Mouse (Mus musculus) limb, embryonic 12.5 days (tissue): ENCODE data around the gene Timm23. TPM values are rescaled to one million over a fixed set of nuclear protein-coding genes. Genes with fewer than 3 reads are reported as not detected.
A peak's percentile ranks its signal among the peaks of the same experiment; 100 is the strongest.
"Not testable (repeated sequence)": the region's sequence is repeated elsewhere in the genome, so short reads cannot be mapped to it uniquely, and the experiment has no call there.

Experiments used
- ATAC-seq: fragments of 200-750 bp; cut with Nextera tagmentation; 2 replicates; pipeline ENCODE4 v1.8.0; 2017; ENCODE audit warnings: low read depth, moderate TSS enrichment; ENCODE audit not compliant: insufficient number of reproducible peaks, insufficient read depth, low FRiP score, low TSS enrichment
- H3K27ac ChIP-seq: fragments of 300-500 bp; sonication (generic); 2 replicates; pipeline ENCODE4 v1.5.1; 2016; ENCODE audit warnings: mild to moderate bottlenecking, moderate library complexity
- H3K27me3 ChIP-seq: fragments of 300-500 bp; sonication (generic); 2 replicates; pipeline ENCODE4 v1.6.1; 2016; ENCODE audit warnings: mild to moderate bottlenecking, moderate library complexity
- H3K36me3 ChIP-seq: fragments of 300-500 bp; sonication (generic); 2 replicates; pipeline ENCODE4 v1.6.1; 2016; ENCODE audit warnings: mild to moderate bottlenecking, moderate library complexity
- H3K4me1 ChIP-seq: fragments of 300-500 bp; sonication (generic); replicated peaks from 2 replicates; pipeline ENCODE4 v1.6.1; 2016
- H3K4me2 ChIP-seq: fragments of 300-500 bp; sonication (generic); 2 replicates; pipeline ENCODE4 v1.6.1; 2016; ENCODE audit warnings: mild to moderate bottlenecking, moderate library complexity
- H3K4me3 ChIP-seq: fragments of 300-500 bp; sonication (generic); replicated peaks from 2 replicates; pipeline ENCODE4 v1.5.1; 2016; ENCODE audit warnings: mild to moderate bottlenecking
- H3K9ac ChIP-seq: fragments of 300-500 bp; sonication (generic); replicated peaks from 2 replicates; pipeline ENCODE4 v1.6.1; 2016; ENCODE audit warnings: mild to moderate bottlenecking, moderate library complexity
- H3K9me3 ChIP-seq: fragments of 300-500 bp; sonication (generic); 2 replicates; pipeline ENCODE4 v1.6.1; 2016; ENCODE audit warnings: mild to moderate bottlenecking, moderate library complexity
- WGBS: fragments of 180-500 bp; shearing (Covaris S2); methylation state at CpG from one replicate; pipeline ENCODE4 v1.1.7; 2016; 5-methylcytosine and 5-hydroxymethylcytosine counted together
- polyA plus RNA-seq: library from polyadenylated mRNA; unstranded; fragments of >200 nt; fragmentation: Nextera tagmentation; extraction: Ambion mirVana; gene quantifications from 2 replicates; pipeline ENCODE4 v1.2.1, GENCODE M21; 2016

Gene Timm23
- polyA plus RNA-seq, 1 experiment from 2014 or later, result 281 TPM

DNA sequence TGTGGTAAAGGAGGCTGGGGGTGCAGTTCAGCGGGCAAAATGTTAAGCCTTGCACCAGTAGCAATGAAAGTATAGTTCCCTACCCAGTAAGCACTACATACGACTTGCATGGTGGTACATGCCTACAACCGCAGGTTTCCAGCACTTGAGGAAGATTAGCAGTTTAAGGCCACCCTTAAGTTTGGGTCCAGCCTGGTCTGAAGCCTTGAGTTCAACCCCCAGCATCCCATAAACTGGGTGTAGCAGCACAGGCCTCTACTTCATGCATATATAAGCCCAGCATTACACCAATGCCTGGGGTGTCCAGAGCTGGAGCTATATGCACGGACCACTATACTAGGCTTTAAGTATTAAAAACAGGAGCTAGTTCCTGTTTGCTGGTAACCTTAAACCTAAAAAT, 17.9 kb downstream of the Timm23 start:
- no peaks in the 10 kb centered on the region for H3K27me3 ChIP-seq
- H3K9me3 ChIP-seq, result no peaks in the 10 kb centered on the region
- H3K4me3 ChIP-seq, result no peak overlapping the region
- H3K27ac ChIP-seq, result no peak overlapping the region
- no peaks in the 10 kb centered on the region for H3K4me1 ChIP-seq
- peaks cover 88% of the 10 kb centered on the region for H3K36me3 ChIP-seq
- no peak overlapping the region for H3K4me2 ChIP-seq
- H3K9ac ChIP-seq, result no peak overlapping the region
- no peak for ATAC-seq
- WGBS, result 96% methylated on average over 4 of the region's 4 CpGs

DNA sequence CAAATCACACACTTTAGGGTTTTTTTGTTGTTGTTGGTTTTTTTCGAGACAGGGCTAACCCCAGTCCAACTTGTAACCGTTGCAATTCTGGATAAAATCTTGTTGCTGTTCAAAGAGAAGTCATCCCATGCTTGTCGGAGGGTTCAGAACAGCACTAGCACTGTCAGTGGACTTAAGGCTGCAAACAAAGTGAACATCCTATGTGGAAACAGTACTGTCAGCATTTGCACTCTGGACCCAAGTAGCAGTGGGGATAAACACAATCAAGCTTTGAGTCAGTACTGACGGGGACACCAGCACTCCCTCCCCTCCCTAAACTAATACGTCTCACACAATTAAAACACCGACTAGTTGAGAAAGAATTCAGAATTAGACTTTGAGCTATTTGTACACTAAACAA, 20.8 kb downstream of the Timm23 start:
- Histone ChIP-seq H3K27me3 (no peaks in the 10 kb centered on the region), H3K9me3 (no peaks in the 10 kb centered on the region), H3K9ac (no peak overlapping the region), H3K4me3 (no peak overlapping the region), H3K27ac (no peak overlapping the region), H3K4me2 (no peak overlapping the region), H3K4me1 (no peaks in the 10 kb centered on the region), H3K36me3 (peaks cover 69% of the 10 kb centered on the region)
- 92% methylated on average over 6 of the region's 6 CpGs for WGBS
- ATAC-seq, result no peak

DNA sequence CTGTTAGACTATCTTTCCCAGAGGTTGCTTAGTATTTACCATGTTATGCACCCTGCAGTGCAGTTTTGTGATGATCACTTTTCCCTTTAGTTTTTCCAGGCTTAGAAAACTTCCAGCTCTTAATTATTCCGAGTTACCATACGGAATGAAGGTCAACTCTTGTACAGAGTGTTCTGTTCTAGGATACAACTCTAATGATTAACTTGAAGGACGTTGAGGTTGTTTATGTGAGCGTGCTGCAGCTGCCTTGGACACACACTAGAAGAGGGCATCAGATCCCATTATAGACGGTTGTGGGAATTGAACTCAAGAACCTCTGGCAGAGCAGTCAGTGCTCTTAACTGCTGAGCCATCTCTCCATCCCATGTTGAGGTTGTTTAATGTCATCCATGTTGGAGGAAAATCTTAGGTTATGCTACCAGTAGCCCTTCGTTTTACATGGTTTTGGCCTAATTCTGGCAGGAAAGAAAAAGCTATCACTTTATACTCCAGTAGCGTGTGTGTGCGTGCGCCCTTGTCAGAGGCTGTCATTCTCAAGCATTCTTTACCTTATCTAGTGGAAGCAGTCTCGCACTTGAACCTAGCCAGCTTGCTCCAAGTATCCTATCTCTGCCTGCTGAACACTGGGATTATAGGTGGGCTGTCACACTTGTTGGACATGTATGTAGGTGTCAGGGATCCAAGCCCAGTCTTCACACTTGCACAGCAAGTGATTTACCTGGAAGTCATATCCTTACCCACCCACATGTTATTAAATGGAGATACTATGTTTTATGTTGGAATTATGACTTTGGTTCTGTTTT, 22.1 kb downstream of the Timm23 start:
- Histone ChIP-seq H3K9ac (no peak overlapping the region), H3K9me3 (no peaks in the 10 kb centered on the region), H3K4me2 (no peak overlapping the region), H3K4me3 (no peak overlapping the region), H3K36me3 (peaks cover 65% of the 10 kb centered on the region), H3K27me3 (no peaks in the 10 kb centered on the region), H3K4me1 (no peaks in the 10 kb centered on the region), H3K27ac (no peak overlapping the region)
- WGBS, result 93% methylated on average over 10 of the region's 10 CpGs
- no peak for ATAC-seq

DNA sequence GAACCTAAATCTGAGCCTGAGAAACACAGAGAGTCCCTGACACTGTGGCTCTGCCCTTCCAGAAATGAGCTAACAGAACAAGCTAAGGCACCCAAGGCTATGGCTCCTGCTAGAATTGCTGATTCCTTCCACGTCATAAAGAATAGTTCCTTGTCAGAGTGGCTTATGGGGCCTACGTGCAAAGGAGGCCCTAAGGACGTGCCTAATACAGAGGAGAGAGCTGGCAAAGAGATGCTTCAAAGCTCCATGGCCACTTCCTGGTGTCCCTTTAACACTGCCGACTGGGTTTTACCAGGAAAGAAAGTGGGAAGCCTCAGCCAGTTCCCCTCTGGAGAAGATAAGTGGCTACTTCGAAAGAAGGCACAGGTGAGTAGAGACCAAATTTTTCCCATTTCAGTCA, 25.1 kb downstream of the Timm23 start:
- H3K36me3 ChIP-seq, result peaks cover 55% of the 10 kb centered on the region
- not testable (repeated sequence) for H3K4me3 ChIP-seq, H3K9ac ChIP-seq, H3K27ac ChIP-seq, H3K9me3 ChIP-seq, ATAC-seq, H3K27me3 ChIP-seq, H3K4me1 ChIP-seq, H3K4me2 ChIP-seq
- WGBS, result 82% methylated on average over 5 of the region's 5 CpGs

DNA sequence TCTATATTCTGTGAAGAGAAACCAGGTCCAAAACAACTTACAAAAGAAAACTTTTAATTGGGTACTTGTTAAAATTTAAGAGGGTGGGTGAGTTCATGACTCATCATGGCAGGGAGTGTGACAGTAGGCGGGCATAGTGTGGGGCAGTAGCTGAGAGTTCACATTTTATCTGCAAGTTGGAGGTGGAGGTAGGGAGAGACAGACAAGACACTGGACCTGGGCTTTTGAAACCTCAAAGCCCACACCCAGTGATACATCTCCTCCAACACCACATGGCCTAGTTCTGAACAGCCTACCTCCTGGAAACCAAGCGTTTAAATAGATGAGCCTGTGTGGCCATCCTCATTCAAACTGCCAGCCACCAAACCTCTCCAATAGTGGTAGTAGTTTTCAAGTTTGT, 26.4 kb downstream of the Timm23 start:
- Histone ChIP-seq H3K27me3 (no peaks in the 10 kb centered on the region), H3K36me3 (peaks cover 48% of the 10 kb centered on the region), H3K4me3 (no peak overlapping the region), H3K9ac (no peak overlapping the region), H3K9me3 (no peaks in the 10 kb centered on the region), H3K27ac (no peak overlapping the region), H3K4me2 (no peak overlapping the region), H3K4me1 (no peaks in the 10 kb centered on the region)
- 82% methylated on average over 2 of the region's 2 CpGs for WGBS
- no peak for ATAC-seq

DNA sequence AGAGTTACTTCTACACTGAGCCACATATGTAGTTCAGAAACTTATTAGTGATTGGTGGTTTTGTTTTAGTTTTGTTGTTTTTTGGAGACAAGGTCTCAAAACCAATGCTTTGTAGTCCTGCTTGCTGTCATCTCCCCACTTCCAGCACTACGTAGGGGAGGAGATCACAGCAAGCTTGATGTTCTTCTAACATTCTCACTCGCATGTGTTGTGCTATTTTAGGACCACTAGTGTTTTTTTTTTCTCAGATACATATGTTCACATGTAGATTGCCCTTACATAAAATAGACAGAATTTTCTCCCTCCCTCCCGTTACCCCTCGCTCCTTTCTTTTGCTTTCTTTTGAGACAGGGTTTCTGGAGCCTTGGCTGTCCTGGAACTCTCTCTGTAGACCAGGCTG, 31.6 kb downstream of the Timm23 start:
- ATAC-seq, result no peak
- no peak overlapping the region for H3K9ac ChIP-seq
- no peaks in the 10 kb centered on the region for H3K9me3 ChIP-seq
- peaks cover 7% of the 10 kb centered on the region for H3K4me1 ChIP-seq
- no peak overlapping the region for H3K4me3 ChIP-seq
- H3K4me2 ChIP-seq, result no peak overlapping the region
- H3K27me3 ChIP-seq, result no peaks in the 10 kb centered on the region
- H3K36me3 ChIP-seq, result peaks cover 26% of the 10 kb centered on the region
- 90% methylated on average over 4 of the region's 4 CpGs for WGBS
- H3K27ac ChIP-seq, result no peak overlapping the region

DNA sequence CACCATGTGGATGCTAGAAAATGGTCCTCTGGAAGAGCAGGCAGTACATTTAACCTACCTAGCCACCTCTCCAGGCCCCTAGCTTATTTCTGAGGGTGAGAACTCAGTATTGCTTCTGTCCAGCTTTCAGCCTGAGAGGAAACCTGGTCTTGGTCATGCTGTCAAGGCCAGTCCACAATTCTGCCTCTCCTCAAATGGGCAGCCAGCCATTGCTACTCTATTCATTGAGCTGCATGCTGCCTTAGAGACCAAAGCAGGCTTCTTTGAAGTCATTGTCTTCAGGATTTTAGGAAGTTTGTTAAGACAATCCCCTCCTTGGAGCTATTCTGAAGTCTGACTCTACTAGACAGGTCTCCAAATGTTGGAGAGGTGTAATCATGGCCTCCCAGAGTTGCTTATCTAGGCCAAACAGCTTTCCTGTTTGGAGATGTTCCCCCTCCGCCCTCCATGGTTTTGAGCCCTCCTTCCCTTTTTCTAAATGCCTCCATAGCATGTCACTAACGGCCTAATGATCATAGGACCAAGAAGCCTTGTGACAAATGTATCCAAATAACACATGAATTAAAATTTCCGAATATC, 33.0 kb downstream of the Timm23 start:
- Histone ChIP-seq H3K27me3 (no peaks in the 10 kb centered on the region), H3K4me2 (no peak overlapping the region), H3K27ac (no peak overlapping the region), H3K4me3 (no peak overlapping the region), H3K9ac (no peak overlapping the region), H3K4me1 (peaks cover 12% of the 10 kb centered on the region), H3K9me3 (no peaks in the 10 kb centered on the region), H3K36me3 (peaks cover 19% of the 10 kb centered on the region)
- ATAC-seq, result no peak
- 83% methylated on average over 3 of the region's 3 CpGs for WGBS

DNA sequence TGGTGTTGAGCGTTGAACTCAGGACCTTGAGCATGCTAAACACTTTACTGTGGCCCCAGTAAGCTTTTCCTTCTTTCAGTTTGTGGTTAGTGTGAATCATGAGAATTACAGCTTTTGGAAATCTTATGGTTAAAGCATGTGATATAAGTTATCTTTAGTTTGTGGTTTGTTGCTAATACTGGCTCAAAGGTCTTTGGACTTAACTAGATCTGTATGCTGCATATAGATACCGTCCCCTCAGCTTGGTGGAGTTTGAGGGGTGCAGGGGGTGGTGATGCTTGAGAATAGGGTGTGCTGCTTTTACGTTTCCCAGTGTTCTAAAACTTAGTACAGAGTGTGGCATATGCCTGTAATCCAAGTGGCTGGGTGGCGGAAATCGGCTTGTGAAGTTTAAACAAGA, 34.4 kb downstream of the Timm23 start:
- H3K4me1 ChIP-seq, result peaks cover 12% of the 10 kb centered on the region
- no peaks in the 10 kb centered on the region for H3K27me3 ChIP-seq
- 91% methylated on average over 5 of the region's 5 CpGs for WGBS
- H3K9me3 ChIP-seq, result no peaks in the 10 kb centered on the region
- H3K4me2 ChIP-seq, result no peak overlapping the region; the same call in 1 of the 2 replicates
- H3K4me3 ChIP-seq, result no peak overlapping the region
- no peak for ATAC-seq
- H3K27ac ChIP-seq, result no peak overlapping the region
- H3K36me3 ChIP-seq, result peaks cover 5% of the 10 kb centered on the region; the same call in 1 of the 2 replicates
- no peak overlapping the region for H3K9ac ChIP-seq

DNA sequence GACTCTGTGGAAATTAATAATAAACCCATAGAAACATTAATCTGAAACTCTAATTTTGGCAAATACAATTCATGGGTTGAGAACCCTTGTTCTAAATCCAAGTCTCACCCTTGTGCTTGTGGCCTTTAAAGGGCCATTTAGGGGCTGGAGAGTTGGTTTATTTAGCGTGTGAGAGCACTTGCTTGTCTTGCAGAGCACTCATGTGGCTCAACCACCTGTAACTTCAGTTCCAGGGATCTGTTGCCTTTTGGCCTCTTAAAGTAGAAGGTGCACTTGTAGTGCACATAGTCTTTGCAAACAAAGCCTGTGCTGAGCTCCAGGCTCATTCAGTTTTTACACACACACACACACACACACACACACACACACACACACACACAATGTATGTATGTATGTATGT, 34.9 kb downstream of the Timm23 start:
- Histone ChIP-seq H3K4me2 (no peak overlapping the region), H3K27ac (no peak overlapping the region), H3K9me3 (no peaks in the 10 kb centered on the region), H3K4me3 (no peak overlapping the region), H3K27me3 (no peaks in the 10 kb centered on the region), H3K36me3 (peaks cover 8% of the 10 kb centered on the region; the same call in 1 of the 2 replicates), H3K4me1 (peaks cover 12% of the 10 kb centered on the region), H3K9ac (no peak overlapping the region)
- ATAC-seq, result no peak
- 71% methylated on average over 1 of the region's 1 CpGs for WGBS

DNA sequence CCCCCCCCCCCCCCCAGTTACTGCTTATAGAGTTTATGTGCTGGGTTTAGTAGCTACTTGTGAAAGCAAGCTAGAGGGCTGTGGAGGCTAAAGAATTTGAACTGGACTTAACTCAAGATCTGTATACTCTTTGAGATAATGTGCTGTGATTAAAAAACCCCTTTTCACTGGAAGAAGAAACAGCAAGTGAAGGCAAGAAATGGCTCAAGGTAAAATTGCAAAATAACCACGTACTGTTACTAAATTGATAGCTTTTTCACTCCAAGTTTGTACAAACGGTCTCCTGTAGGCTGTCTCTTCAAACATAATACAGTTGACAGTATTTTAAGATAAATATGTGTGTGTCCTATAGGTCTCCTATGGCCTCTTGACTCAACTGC, 35.6 kb downstream of the Timm23 start:
- no peak overlapping the region for H3K9ac ChIP-seq
- H3K27ac ChIP-seq, result no peak overlapping the region
- H3K36me3 ChIP-seq, result peaks cover 9% of the 10 kb centered on the region; the same call in 1 of the 2 replicates
- peak overlapping the region; percentile 95 for H3K4me2 ChIP-seq
- no peaks in the 10 kb centered on the region for H3K27me3 ChIP-seq
- H3K4me1 ChIP-seq, result peaks cover 19% of the 10 kb centered on the region
- no peak for ATAC-seq
- 74% methylated on average over 2 of the region's 2 CpGs for WGBS
- peak overlapping the region; percentile 51 for H3K4me3 ChIP-seq
- H3K9me3 ChIP-seq, result no peaks in the 10 kb centered on the region

DNA sequence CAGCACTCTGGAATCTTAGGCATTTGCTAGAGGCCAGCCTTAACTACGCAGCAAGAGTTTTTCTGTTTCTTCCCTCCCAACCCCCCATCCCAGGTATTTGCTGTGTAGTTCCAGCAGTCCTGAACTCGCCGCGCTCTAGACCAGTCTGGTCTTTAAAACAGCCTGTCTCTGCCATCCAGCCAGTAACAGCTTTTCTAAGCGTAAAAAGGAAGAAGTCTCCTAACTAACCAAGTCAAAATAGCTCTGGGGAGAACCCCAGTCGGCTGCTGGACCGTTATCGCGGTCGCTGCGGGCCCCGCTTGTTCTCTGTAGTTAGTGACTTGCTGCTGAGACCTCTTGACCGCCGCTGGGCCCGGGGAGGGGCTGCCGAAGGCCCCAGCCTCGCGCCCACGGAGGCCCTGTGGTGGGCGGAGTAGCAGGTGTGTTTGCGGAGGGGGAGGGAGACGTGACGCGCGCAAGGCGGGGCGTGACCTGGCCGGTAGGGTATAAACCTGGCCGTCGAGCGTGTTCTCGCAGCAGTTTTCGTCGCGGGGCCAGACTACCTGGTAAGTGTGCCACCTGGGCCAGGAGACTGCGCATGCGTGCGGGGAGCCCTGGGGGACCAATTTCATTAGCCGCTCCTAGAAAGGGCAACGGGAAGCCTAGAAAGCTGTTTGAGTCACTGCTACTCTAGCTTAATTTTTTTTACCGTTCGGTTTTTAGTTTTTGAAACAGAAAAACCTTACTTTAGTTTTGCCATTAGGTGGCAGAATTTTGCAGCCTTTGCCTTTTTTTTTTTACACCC, 36.2 kb downstream of the Timm23 start:
- Histone ChIP-seq H3K36me3 (0 out of 2 replicates have a peak, but pooled peaks cover 5% of the 10 kb centered on the region), H3K4me3 (peak overlapping the region; percentile 51), H3K9ac (peak overlapping the region; percentile 64), H3K9me3 (no peaks in the 10 kb centered on the region), H3K27ac (peak overlapping the region; percentile 92), H3K27me3 (no peaks in the 10 kb centered on the region), H3K4me2 (peak overlapping the region; percentile 95), H3K4me1 (peaks cover 24% of the 10 kb centered on the region)
- peak; percentile 80 for ATAC-seq
- under 1% methylated on average over 42 of the region's 42 CpGs for WGBS
